Mouse (Mus musculus) CD4-positive naive resting alpha-beta T cell, adult 76 days (primary cell): ENCODE data around the gene Nptn. TPM values are rescaled to one million over a fixed set of nuclear protein-coding genes. Genes with fewer than 3 reads are reported as not detected.

Experiments
- total RNA-seq: library from RNA; stranded (reverse); gene quantifications from one replicate; pipeline ENCODE4 v1.2.4, GENCODE M21; 2023

Nptn gene
- 124 TPM for total RNA-seq

GRCm38 (mm10) chr9:58581958-58582540, at the start of gene Nptn:
Gene Nptn (plus strand): TSS chr9:58582240.

GRCm38 (mm10) chr9:58554908-58555684, 26.9 kb upstream of the Nptn start, which contains the start of gene Cd276:
Gene Cd276 (minus strand): TSS chr9:58555437.

Other genes with a start within 250 kb of the Nptn start
- gene Tbc1d21, start 211.8 kb upstream of the Nptn start, total RNA-seq, result not detected
- gene Insyn1, start 93.6 kb upstream of the Nptn start, total RNA-seq, result not detected
- gene Cd276, start 26.8 kb upstream of the Nptn start, total RNA-seq, result 0.23 TPM
- 2.1 TPM for gene Rec114, start 161.7 kb downstream of the Nptn start, total RNA-seq
- gene Hcn4, start 241.2 kb downstream of the Nptn start, total RNA-seq, result not detected